Mouse (Mus musculus) left cerebral cortex, adult 2 months (tissue): Measurements from ENCODE around the gene Tuba8. TPM values are rescaled to one million over a fixed set of nuclear protein-coding genes. Genes with fewer than 3 reads are reported as not detected.

Experiments
- DNase-seq, 2 experiments: peaks; one replicate each; pipeline ENCODE4 v3.0.0; 2021 to 2022; ENCODE audit warnings: low spot score in 2 of 2, mixed read lengths in 1 of 2; ENCODE audit errors: extremely low spot score in 1 of 2
- H3K27ac ChIP-seq: fragments of 200-600 bp; 2 replicates; pipeline ENCODE4 v1.8.1; 2022
- H3K4me3 ChIP-seq: fragments of 200-600 bp; 2 replicates; pipeline ENCODE4 v1.8.1; 2022
- CTCF ChIP-seq: fragments of 200-600 bp; IDR thresholded peaks from 2 replicates; pipeline ENCODE4 v1.8.1; 2022; ENCODE audit warnings: antibody characterized with exemption, mild to moderate bottlenecking, moderate library complexity
- intact Hi-C: fragments of 180-260 bp; cut with DNase I; formaldehyde crosslinking; loops from one replicate; pipeline ENCODE4 v1.15.1; 2025
- total RNA-seq, 2 experiments: library from RNA; stranded (reverse); gene quantifications; 2 replicates each; pipeline ENCODE4 v1.2.3; 2021

Gene Tuba8
- total RNA-seq, 2 experiments from 2014 or later, result 10.6 to 12.2 TPM

- no peak for DNase-seq
- Histone ChIP-seq H3K27ac (no peak overlapping the region), H3K4me3 (no peak overlapping the region)
- no peak for TF ChIP-seq CTCF
- intact Hi-C loops, result loop anchor here (2.0 to 10.0 kb wide), 7 partner anchors 49 to 355 kb away; partner anchors contain the start of gene Mical3
Measured at GRCm38 (mm10) chr6:121179846-121180245, 30.6 kb upstream of the Tuba8 start.

DNA sequence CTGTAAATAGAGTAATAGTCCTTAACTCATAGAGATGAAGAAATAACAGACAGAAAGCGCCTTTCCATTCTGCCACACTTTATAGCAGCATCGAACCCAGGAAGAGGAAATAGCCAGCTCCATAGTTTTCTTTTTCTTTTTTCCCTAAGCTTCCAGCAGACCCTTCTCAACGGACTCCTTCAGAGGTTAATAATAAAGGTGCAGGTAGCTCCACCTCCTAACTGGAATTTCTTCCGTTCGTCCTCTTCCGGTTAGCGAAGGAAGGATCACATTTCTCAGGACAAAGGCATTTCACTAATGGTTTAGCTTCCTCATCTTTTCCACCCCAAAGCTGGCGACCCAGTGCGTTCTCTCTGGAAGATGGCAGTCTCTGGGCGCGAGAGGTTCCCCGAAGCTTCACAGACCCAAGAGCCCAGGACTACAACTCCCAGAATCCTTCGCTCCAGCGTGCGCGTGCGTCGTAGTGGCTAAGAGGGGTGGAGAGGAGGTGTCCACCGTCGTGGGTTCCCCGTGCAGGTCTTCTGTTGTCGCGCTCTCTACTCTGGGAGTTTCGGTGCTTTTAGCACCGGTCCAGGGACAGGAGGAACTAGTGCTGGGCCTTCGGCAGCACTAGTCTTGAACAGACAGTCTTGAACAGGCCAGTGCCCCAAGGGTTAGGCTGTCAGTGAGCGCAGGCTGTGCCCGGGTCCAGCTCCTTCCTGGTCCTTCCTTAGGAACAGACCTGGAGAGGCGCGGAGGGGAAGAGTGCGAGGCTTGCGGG lies 26.9 kb upstream of the Tuba8 start, which contains the start of gene Pex26:
Pex26 (plus strand) TSS at position 254 of the 760 bp plus-strand sequence.
- peak; percentile 88 to 92 for DNase-seq
- Histone ChIP-seq H3K27ac (peak within 1 kb of the TSS; percentile 90), H3K4me3 (peak within 1 kb of the TSS; percentile 76)
- intact Hi-C loops, result loop anchor here (2.0 to 10.0 kb wide), 3 partner anchors 77 to 351 kb away; no protein-coding TSS in a partner anchor
- TF ChIP-seq CTCF, result no peak

DNA sequence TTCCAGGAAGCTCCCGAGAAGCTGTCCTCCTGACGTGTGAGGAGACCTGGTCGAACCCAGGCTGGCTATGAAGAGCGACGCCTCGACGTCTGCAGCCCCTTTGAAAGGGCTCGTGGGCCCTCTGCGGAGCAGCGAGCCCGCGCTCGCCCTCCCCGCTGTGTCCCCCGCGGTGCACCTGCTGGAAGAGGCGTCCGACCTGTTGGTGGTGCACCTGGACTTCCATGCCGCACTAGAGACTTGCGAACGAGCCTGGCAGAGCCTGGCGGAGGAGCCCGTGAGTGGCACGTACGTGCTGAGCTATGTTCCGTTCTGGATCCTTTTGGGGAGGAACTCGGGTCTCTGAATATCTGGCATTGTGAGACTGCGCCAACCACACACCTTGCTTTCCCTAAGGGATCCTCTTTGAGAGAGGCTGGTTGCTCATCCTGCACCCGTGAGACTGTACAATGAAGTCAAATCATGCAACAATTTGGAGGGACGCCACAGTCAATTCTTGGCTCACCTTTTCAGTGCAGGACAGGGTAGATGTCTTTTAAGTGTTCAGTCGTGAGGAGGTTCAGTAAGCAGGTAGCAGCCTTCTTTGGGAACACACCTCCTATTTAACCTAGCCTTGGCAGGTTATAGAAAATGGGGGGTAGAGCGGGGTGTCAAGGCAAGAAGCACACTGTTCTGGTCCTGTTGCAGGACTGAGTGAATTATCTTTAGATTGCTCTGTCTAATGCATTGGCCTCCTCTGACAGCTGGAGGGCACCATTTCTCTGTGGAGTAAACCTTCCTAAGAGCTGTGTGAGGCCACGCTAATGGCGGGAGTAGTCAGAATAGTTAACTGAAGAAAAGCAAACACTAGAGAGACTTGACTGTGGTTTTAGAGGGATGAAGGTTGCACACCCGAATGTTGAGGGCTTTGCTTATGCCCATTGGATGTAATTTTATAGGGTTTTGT lies 26.0 kb upstream of the Tuba8 start:
- peak; percentile 33 to 47 for DNase-seq
- intact Hi-C loops, result loop anchor here (2.0 to 10.0 kb wide), 3 partner anchors 76 to 350 kb away; no protein-coding TSS in a partner anchor
- Histone ChIP-seq H3K4me3 (peak overlapping the region; percentile 76), H3K27ac (peak overlapping the region; percentile 90)
- TF ChIP-seq CTCF, result peak; percentile 73

- TF ChIP-seq CTCF, result no peak
- peak overlapping the region; percentile 76 for H3K4me3 ChIP-seq
- no peak for DNase-seq
- no peak overlapping the region for H3K27ac ChIP-seq
- intact Hi-C loops, result loop anchor here (2.0 to 10.0 kb wide), 3 partner anchors 76 to 350 kb away; no protein-coding TSS in a partner anchor
Measured at GRCm38 (mm10) chr6:121185232-121185631, 25.3 kb upstream of the Tuba8 start.

DNA sequence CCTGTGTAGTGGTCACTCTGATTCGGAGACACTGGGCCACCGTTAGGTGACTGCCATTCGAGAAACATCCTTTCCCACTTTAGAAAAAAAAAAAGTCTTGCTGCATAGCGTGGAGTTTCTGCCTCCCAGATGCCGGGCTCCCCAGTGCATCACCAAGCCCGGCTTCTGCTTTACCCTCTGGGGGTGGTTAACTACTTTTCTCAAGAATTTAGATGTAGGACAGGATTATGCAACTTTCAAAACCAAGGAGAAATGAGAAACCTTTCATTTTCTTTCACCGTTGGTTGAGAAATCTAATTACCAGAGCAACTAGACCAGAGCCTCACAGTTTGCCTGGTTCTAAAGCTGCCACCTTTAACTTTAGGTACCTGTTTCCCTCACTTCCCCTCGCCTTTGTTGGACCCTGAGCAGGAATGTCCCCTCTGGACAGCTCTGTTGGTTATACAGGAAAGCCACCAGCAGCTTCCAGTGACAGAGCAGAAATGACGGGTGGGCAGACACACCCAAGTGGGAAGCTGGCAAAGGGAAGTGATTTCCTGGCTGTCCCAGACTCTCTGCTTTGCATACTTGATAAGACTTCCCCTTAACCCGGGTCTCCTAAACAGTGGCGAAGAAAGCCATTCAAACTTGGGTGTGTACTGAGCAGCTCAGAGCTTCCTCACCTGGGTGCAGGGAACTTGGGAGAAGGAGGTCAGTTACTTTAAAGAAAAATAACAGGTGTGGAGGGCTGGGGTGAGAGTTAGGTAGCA lies 19.1 kb upstream of the Tuba8 start:
- intact Hi-C loops, result no loop called here
- Histone ChIP-seq H3K27ac (no peak overlapping the region), H3K4me3 (no peak overlapping the region)
- no peak for DNase-seq
- no peak for TF ChIP-seq CTCF

- intact Hi-C loops, result no loop called here
- H3K27ac ChIP-seq, result no peak overlapping the region; the same call in 1 of the 2 replicates
Measured at GRCm38 (mm10) chr6:121194061-121194955, 16.2 kb upstream of the Tuba8 start.

DNA sequence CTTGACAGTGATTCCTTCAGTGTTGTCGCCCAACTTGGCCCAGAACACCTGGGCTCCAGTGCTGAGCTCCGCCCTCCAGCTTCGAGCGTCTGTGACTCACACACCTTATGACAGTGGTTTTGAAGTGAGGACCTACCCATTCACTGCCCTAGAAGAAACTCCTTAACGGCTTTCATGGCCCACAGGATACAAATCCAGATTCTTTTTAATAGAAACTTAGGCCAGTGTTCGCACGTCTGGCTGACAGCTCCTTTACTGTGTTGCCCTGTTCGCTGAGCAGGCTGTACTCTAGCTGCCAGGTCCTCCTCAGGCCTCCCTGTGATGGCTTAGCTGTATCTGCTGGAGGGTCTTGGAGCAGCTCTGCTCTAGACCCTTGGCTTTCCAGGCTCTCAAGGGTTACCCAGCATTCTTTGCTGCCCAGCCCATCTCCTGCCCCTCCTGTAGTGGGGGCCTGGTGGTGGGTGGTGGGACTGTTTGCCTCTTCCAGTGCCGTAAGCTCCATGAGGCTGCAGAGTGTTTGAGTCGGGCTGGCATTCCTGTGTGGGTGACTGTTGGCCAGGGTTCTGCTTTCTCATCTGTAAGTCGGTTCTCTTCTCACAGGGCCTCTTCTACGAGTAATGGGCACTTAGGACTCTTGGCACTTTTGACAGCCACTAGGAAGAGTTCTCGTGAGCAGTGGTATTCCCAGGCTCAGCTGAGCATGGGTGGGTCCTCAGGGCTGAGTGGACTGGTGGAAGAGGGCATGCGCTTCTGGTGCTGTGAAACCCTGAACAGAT lies 15.4 kb upstream of the Tuba8 start:
- intact Hi-C loops, result no loop called here
- Histone ChIP-seq H3K4me3 (no peak overlapping the region), H3K27ac (peak overlapping the region; percentile 28; the same call in 1 of the 2 replicates)
- no peak; the same call in 1 of the 2 replicates for TF ChIP-seq CTCF
- peak in 1 of 2 experiments; percentile 38 for DNase-seq

More at GRCm38 (mm10) chr6:121194061-121194955, 16.2 kb upstream of the Tuba8 start:
- no peak for DNase-seq
- H3K4me3 ChIP-seq, result no peak overlapping the region
- TF ChIP-seq CTCF, result no peak

DNA sequence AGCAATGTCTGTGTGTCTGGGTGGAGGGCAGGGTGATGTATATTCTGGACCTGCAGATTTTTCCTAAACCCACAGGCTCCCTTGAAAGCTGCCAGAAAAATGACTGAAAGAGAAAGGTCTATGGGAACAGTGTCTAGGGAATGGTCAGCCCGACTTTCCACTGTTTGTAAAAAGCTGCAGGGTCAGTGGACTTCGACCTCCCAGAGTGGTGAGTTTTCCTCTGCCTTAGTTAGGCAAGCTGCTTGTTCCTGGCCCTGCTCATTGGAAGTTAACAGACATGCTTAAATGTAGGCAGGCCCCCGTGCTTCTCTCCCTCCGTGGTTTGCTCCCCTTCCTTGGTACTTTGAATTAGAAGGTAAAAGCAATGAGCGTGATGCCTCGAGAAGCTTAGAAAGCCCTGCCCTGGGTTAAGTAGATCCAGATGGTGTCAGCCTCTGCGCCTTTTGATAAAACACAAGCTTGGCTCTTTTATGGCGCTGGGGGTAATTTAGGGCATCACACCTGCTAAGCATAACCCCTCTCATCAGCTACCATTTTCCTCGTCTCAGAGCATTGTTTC lies 12.6 kb upstream of the Tuba8 start:
- DNase-seq, result no peak
- Histone ChIP-seq H3K27ac (no peak overlapping the region), H3K4me3 (no peak overlapping the region)
- intact Hi-C loops, result no loop called here
- no peak for TF ChIP-seq CTCF

DNA sequence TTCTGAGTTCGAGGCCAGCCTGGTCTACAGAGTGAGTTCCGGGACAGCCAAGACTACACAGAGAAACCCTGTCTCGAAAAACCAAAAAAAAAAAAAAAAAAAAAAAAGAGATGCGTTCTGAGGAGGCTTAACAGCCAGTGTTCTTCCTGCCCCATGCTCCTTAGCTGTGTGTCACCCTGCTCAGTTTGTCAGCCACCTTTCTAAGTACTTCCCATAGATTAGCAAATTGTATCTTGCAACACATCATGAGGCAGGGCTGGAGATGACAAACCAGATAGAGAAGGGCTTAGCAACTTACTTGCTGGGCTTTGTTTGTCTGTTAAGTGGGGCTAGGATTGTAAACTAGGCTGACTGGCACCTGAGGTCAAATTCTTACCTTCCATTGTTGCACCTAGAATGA lies 10.0 kb upstream of the Tuba8 start:
- intact Hi-C loops, result no loop called here
- TF ChIP-seq CTCF, result no peak
- DNase-seq, result no peak
- Histone ChIP-seq H3K4me3 (no peak overlapping the region), H3K27ac (no peak overlapping the region)

DNA sequence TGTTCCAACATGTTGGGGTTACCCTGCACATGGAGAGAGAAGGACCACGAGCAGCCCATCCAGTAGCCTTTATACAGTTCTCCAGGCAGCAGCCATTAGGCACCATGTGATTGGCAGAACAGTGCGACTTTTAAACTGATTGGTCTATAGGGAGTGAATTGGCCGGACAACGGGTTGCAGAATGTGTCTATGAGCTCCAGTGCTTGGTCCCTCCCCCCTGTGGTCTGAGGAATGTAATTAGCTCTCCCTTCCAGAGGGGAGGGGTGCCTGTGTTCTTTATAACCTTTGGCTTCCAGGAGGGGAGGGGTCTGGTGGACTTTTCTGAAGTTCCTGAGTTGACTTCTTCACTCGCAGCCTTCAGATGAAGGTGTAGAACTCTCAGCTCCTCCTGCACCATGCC lies 8.5 kb upstream of the Tuba8 start:
- Histone ChIP-seq H3K4me3 (no peak overlapping the region), H3K27ac (no peak overlapping the region)
- no peak for DNase-seq
- no peak for TF ChIP-seq CTCF
- intact Hi-C loops, result no loop called here
